Mouse (Mus musculus) heart, postnatal 0 days (tissue): ENCODE results near the gene Gpr162. TPM values are rescaled to one million over a fixed set of nuclear protein-coding genes. Genes with fewer than 3 reads are reported as not detected.
A peak's percentile ranks its signal among the peaks of the same experiment; 100 is the strongest.

ENCODE experiments used
- ATAC-seq: fragments of 200-750 bp; cut with Nextera tagmentation; 2 replicates; pipeline ENCODE4 v1.8.0; 2017; ENCODE audit warnings: low read depth, moderate number of reproducible peaks, moderate library complexity; ENCODE audit not compliant: insufficient read depth
- DNase-seq: peaks from one replicate; pipeline ENCODE4 v3.0.0-alpha.2; 2016; ENCODE audit warnings: low spot score
- H3K27ac ChIP-seq: fragments of 300-500 bp; sonication (generic); 2 replicates; pipeline ENCODE4 v1.5.1; 2014; ENCODE audit warnings: low read depth, mild to moderate bottlenecking
- H3K27me3 ChIP-seq: fragments of 300-500 bp; sonication (generic); 2 replicates; pipeline ENCODE4 v1.6.1; 2014; ENCODE audit warnings: low read length, mixed read lengths; ENCODE audit not compliant: control insufficient read depth, insufficient read depth
- H3K36me3 ChIP-seq: fragments of 300-500 bp; sonication (generic); replicated peaks from 2 replicates; pipeline ENCODE4 v1.6.1; 2014; ENCODE audit warnings: low read length, mixed read lengths; ENCODE audit not compliant: control insufficient read depth, insufficient read depth
- H3K4me1 ChIP-seq: fragments of 300-500 bp; sonication (generic); 2 replicates; pipeline ENCODE4 v1.6.1; 2014; ENCODE audit warnings: antibody characterized with exemption; ENCODE audit not compliant: control insufficient read depth, insufficient read depth
- H3K4me2 ChIP-seq: fragments of 300-500 bp; sonication (generic); 2 replicates; pipeline ENCODE4 v1.6.1; 2014; ENCODE audit warnings: low read depth, mild to moderate bottlenecking, low read length, moderate library complexity
- H3K4me3 ChIP-seq: fragments of 300-500 bp; sonication (generic); 2 replicates; pipeline ENCODE4 v1.5.1; 2014; ENCODE audit warnings: low read depth, low read length
- H3K9ac ChIP-seq: fragments of 300-500 bp; sonication (generic); replicated peaks from 2 replicates; pipeline ENCODE4 v1.6.1; 2014; ENCODE audit warnings: low read depth, low read length, mixed read lengths
- H3K9me3 ChIP-seq: fragments of 300-500 bp; sonication (generic); replicated peaks from 2 replicates; pipeline ENCODE4 v1.6.1; 2016; ENCODE audit warnings: low read length; ENCODE audit not compliant: control insufficient read depth
- CTCF ChIP-seq: IDR thresholded peaks from 2 replicates; pipeline ENCODE4 v1.5.1; 2016; ENCODE audit warnings: antibody characterized with exemption, control low read depth, low read depth
- EP300 ChIP-seq: IDR thresholded peaks from 2 replicates; pipeline ENCODE4 v1.6.1; 2016; ENCODE audit warnings: antibody characterized with exemption, low read depth
- WGBS: fragments of 180-500 bp; shearing (Covaris S2); extraction: QIAGEN DNeasy Blood & Tissue Kit; methylation state at CpG from one replicate; pipeline ENCODE4 v1.1.7; 2014; 5-methylcytosine and 5-hydroxymethylcytosine counted together
- polyA plus RNA-seq: library from polyadenylated mRNA; unstranded; fragments of >200 nt; fragmentation: Nextera tagmentation; extraction: Ambion mirVana; gene quantifications from 2 replicates; pipeline ENCODE4 v1.2.1, GENCODE M21; 2015
- total RNA-seq: library from RNA; depleted of rRNA; stranded (reverse); fragments of >200 nt; gene quantifications from 2 replicates; pipeline ENCODE4 v1.2.3, GENCODE M21; 2014; ENCODE audit warnings: low replicate concordance

Gene Gpr162
- total and polyA plus RNA-seq, 2 experiments from 2014 or later, result 1.5 to 2.9 TPM

- Histone ChIP-seq H3K9ac (no peak overlapping the region), H3K27me3 (no peaks in the 10 kb centered on the region), H3K4me3 (no peak overlapping the region), H3K36me3 (no peaks in the 10 kb centered on the region), H3K4me1 (no peaks in the 10 kb centered on the region), H3K9me3 (no peaks in the 10 kb centered on the region), H3K4me2 (no peak overlapping the region), H3K27ac (no peak overlapping the region)
- DNase-seq, result no peak
- ATAC-seq, result no peak
- no peak for TF ChIP-seq CTCF
- no peak for TF ChIP-seq EP300
- WGBS, result 53% methylated on average over 6 of the region's 6 CpGs
These were observed 15.6 kb upstream of the Gpr162 start for GRCm38 (mm10) chr6:124879390-124879789.

- no peak overlapping the region for H3K9ac ChIP-seq
- TF ChIP-seq CTCF (no peak), EP300 (no peak)
- DNase-seq (no peak), ATAC-seq (no peak)
- H3K27me3 ChIP-seq, result no peaks in the 10 kb centered on the region
- no peaks in the 10 kb centered on the region for H3K36me3 ChIP-seq
- no peak overlapping the region for H3K27ac ChIP-seq
- no peak overlapping the region for H3K4me2 ChIP-seq
- no peaks in the 10 kb centered on the region for H3K9me3 ChIP-seq
- WGBS, result 26% methylated on average over 2 of the region's 3 CpGs
- H3K4me1 ChIP-seq, result no peaks in the 10 kb centered on the region
- H3K4me3 ChIP-seq, result no peak overlapping the region
These were observed 10.6 kb upstream of the Gpr162 start for GRCm38 (mm10) chr6:124874348-124874747.

- Histone ChIP-seq H3K4me2 (no peak overlapping the region), H3K27ac (no peak overlapping the region), H3K4me3 (no peak overlapping the region), H3K4me1 (peaks cover 11% of the 10 kb centered on the region; the same call in 1 of the 2 replicates), H3K27me3 (peaks cover 12% of the 10 kb centered on the region; the same call in 1 of the 2 replicates), H3K9ac (no peak overlapping the region), H3K9me3 (no peaks in the 10 kb centered on the region), H3K36me3 (no peaks in the 10 kb centered on the region)
- 65% methylated on average over 6 of the region's 7 CpGs for WGBS
- ATAC-seq, result no peak
- TF ChIP-seq CTCF, result no peak
- TF ChIP-seq EP300, result no peak
- DNase-seq, result no peak
These were observed 2.8 kb upstream of the Gpr162 start for GRCm38 (mm10) chr6:124866560-124866959.

- ATAC-seq, result no peak
- no peak overlapping the region for H3K4me2 ChIP-seq
- no peak overlapping the region for H3K27ac ChIP-seq
- peaks cover 11% of the 10 kb centered on the region; the same call in 1 of the 2 replicates for H3K4me1 ChIP-seq
- DNase-seq, result no peak
- H3K36me3 ChIP-seq, result no peaks in the 10 kb centered on the region
- 73% methylated on average over 18 of the region's 18 CpGs for WGBS
- H3K27me3 ChIP-seq, result peaks cover 13% of the 10 kb centered on the region; the same call in 1 of the 2 replicates
- TF ChIP-seq EP300 (no peak), CTCF (no peak)
- no peaks in the 10 kb centered on the region for H3K9me3 ChIP-seq
- no peak overlapping the region for H3K4me3 ChIP-seq
- no peak overlapping the region for H3K9ac ChIP-seq
These were observed 2.1 kb upstream of the Gpr162 start for GRCm38 (mm10) chr6:124865766-124866362.

- Histone ChIP-seq H3K4me3 (peak overlapping the region; percentile 49), H3K9me3 (no peaks in the 10 kb centered on the region), H3K27ac (peak overlapping the region; percentile 61; the same call in 1 of the 2 replicates), H3K4me2 (peak overlapping the region; percentile 97), H3K9ac (peak overlapping the region; percentile 54), H3K4me1 (peaks cover 11% of the 10 kb centered on the region; the same call in 1 of the 2 replicates), H3K27me3 (peaks cover 28% of the 10 kb centered on the region), H3K36me3 (no peaks in the 10 kb centered on the region)
- DNase-seq, result no peak
- WGBS, result 2% methylated on average over 16 of the region's 16 CpGs
- peak; percentile 5; the same call in 1 of the 2 replicates for ATAC-seq
- TF ChIP-seq EP300, result no peak
- no peak for TF ChIP-seq CTCF
These were observed 592 bp downstream of the Gpr162 start for GRCm38 (mm10) chr6:124863125-124863657.
